Mouse (Mus musculus) right cerebral cortex, adult 2 months (tissue): ENCODE data around the gene Cd47.
A peak's percentile ranks its signal among the peaks of the same experiment; 100 is the strongest.

Source experiments
- DNase-seq, 2 experiments: peaks; one replicate each; pipeline ENCODE4 v3.0.0; 2021 to 2022; ENCODE audit warnings: low spot score in 2 of 2

The Cd47 gene

DNA sequence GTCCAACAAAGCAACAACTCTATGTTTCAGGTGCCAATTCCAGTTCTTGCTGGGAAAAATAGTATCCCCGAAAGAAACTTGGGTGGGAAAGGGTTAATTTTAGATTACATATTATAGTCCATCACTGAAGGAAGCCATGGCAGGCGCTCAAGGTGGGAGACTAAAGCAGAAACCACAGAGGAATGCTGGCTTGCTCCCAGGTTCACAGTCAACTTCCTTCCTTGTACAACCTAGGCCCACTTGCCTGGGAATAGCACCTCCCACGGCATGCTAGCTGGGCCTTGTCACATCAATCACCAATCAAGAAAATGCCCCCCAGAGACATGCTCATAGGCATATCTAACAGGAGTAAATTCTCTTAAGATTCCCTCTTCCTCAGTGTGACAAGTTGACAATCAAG lies 32.0 kb downstream of the Cd47 start:
- no peak for DNase-seq

DNA sequence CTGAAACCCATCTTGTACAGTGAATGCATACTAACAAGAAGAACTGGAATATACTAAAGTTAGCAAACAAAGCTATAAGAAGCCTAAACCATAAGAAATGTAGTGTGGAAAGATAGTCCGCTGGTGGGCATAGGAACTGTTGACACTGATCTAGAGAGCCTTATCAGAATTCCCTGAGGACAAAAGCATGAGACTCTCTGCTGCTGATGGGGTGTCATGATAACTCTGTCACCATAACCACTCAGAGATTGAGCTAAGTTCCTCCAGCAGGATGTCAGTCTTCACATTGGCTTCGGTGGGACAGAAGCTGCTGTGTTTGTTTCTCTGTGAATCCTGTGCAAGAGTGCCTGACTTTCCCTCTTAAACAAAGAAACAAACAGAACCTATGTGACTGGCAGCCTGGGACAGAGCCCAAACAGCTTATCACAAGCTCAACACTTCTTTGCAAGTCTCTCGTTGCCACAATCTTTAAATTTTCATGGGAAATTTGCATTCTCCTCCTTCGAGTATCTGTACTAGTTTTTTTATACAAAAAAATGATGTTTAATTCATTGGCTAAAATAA lies 33.9 kb downstream of the Cd47 start:
- DNase-seq = no peak

DNA sequence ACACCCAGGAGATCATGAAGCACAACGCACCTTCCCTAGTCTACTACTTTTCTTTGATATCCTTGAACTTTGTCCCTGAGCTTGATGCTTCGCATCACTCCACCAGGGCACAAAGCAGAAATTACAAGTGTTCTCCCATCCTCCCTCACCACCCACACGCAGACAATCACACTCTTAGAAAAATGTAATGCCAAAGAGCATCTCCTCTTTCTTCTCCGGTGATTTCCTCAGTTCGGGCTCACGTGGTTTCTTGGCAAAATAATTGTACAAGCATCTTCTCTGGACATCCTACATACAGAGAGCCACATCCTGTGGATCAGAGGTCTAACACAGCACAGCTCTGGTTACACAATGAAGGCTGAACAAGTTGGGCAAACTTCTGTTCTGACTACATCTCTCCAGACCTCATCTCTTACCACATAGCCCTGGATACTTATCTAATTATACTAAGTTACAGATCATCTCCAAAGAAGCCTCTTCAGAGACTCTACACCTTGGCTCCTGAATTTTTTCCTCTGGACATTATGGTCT lies 36.4 kb downstream of the Cd47 start:
- no peak for DNase-seq

DNA sequence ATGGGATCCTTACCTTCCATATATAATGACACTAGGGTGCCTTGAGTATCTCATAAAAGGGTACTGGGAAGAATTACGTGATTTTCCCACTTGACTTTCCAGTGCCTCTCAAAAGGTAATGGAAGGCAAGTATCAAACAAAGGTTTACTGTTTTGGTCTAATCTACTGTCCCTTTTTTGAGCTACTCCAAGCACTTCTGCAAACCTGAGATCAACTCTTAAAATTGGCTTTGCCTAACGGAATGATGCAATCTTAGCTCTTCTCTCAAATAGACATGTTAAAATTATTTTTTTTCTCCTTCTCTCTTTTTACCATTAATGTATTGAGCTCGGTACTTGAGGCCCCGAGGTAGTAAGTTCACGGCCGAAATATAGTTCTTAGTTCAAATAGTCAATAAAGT lies 38.6 kb downstream of the Cd47 start:
- no peak for DNase-seq

DNA sequence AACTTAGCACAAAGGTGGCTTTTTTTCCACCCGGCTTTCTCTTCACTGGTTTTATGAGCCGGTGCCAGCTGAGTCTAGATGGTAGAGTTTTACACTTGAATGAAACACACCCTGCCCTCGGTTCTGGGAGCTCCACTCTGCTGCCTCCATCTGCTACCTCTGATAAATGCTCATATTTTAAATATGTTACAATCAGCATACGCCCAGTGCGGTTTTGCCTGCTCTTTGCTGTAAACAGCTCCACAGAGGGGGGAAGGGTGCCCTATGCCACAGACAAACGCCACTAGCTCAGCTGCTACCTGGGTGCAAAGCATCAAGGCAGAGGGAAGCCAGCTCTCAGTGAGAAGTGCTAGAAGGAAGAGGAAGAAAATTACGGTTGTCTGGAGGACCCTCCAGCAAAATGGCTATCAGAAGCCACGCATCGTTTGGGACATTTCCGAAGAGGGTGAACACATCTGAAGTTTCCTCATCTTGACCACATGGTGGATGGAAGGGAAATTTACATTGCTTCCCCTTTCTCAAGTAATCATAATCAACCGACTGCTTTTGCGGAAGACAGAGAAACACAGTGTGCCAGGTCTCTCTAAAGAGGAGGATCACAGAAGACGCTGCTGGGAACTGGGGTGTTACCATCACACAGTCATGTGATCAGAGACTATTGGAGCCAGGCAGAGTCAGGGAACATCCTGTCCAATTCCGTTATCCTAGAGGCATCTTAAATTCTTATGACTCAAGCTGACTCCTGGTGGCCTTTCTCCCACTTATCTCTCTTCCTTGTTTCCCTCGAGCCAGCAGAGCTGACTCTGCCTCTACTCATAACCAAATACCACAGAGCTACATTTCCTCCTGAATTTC lies 39.6 kb downstream of the Cd47 start:
- peak in 1 of 2 experiments; percentile 6 for DNase-seq

DNA sequence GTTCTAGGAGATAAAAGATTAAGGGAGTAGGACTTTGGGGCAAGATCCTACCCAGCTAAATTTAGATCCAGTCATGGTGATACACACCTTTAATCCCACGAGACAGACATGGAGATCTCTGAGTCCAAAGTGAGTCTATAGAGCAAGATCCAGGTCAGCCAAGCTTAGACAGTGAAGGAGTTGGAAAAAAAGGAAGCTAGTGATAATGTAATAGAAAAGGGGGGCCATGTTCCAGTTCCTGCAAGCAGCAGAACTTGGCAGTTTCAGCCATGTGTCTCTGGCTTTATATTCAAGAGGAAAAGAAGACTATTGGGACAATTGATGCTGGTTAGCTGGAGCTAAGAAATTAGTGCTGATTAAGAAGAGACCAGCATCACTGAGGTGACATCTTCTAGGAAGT lies 43.4 kb downstream of the Cd47 start:
- no peak for DNase-seq

DNA sequence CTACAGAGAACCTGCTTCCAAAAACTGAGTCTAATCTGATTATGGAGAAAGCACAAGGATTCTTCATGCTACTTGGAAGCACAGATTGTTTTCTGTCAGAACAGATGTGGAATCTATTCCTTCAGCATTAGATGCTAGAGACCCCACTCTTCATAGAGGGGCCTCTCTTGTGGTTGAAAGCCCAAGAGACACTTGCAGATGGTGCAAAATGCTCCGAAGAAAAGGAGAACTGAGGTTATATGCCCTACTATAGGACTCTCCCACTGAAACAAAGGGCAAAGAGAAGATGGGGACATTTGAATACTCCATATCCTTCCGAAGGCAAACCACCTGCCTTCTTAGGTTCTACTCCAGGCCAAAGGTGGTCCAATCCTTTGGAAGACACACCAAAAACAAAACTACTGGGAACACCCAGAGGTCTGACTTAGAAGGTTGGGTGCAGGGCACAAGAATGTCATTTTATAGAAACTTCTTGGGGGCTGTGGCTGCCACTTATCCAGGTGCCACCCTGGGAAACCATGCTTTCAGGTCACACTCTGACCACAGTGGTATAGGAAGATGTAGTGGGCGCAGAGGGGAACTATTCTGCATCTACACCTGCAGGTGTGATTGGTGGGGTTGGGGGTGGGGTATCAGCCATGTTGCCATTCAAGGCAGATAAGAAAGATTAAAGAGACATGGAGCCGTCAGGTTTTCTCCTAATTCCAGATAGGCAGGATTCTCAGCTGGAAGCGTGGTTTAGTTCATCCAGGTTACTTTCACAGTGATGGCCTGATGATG lies 47.1 kb downstream of the Cd47 start:
- DNase-seq = no peak

DNA sequence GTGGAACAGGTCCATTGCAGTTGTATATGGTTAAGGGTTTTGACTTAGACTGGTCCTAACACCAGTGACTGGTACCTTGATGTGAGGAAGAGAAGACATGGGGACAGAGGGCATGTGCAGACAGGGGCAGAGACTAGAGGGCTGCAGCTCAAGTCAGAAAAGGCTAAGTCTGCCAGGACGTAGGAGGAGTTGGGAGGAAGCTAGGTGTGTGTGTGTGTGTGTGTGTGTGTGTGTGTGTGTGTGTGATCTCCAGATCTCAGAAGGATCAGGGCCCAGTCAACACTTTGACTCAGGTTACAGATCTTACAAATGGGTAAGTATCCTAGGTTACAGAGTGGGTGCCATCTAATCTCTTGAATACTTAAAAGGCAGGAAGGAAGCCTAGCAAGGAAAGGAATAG lies 48.3 kb downstream of the Cd47 start:
- no peak for DNase-seq

DNA sequence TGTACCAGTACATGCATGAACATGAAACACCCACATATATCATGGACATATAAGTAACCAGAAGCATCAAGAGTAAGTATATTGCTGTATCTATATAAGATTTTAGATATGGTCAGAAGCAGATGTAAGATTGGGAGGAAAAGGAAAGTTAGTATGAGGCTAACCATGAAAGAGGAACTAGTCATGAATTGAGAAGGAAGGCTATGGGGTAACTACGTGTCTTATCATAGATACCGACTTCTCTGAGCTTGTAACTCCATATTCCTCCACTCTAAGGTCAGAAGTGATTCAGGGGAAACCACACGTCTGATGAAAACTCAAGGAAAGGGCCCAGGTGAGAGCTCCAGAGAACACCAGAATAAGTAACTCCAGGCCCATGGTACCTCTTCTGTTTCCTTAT lies 52.6 kb downstream of the Cd47 start:
- DNase-seq = no peak

DNA sequence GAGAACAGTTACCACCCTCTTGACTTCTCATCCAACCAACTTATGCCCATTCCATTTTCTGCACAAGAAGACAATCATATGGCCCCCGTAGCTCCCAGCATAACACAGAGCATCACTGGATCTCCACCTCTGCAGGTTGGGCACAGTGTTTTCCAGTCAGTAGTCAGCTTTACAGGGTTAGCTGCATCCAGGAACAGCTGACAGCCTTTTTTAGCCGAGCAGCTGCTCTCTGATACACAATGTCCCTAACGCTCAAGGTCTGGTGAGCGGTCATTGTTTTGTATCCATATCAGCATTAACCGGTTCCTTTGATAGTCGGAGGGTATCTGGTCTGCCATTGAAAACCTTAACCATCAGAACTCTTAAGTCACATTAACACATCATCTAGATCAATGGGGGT lies 53.3 kb downstream of the Cd47 start:
- DNase-seq = no peak

DNA sequence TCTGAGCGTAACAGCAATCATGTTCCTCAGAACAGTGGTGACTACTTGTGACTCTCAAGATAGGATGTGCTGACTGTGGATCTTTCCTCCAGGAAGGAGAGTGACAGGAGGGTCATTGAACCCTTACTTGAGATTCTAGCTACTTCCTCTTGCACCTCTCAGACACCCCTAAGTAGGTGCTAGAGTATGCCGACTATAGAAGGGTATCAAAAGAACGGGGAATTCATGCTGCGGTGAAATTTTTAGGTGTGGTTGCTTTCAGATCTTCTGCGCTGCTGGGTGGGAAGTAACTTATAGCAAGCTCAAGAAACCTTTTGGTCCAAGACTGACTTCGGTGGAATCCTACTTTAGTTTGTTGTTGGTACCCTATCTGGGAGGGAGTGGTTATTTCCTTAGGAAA lies 53.9 kb downstream of the Cd47 start:
- DNase-seq = no peak

DNA sequence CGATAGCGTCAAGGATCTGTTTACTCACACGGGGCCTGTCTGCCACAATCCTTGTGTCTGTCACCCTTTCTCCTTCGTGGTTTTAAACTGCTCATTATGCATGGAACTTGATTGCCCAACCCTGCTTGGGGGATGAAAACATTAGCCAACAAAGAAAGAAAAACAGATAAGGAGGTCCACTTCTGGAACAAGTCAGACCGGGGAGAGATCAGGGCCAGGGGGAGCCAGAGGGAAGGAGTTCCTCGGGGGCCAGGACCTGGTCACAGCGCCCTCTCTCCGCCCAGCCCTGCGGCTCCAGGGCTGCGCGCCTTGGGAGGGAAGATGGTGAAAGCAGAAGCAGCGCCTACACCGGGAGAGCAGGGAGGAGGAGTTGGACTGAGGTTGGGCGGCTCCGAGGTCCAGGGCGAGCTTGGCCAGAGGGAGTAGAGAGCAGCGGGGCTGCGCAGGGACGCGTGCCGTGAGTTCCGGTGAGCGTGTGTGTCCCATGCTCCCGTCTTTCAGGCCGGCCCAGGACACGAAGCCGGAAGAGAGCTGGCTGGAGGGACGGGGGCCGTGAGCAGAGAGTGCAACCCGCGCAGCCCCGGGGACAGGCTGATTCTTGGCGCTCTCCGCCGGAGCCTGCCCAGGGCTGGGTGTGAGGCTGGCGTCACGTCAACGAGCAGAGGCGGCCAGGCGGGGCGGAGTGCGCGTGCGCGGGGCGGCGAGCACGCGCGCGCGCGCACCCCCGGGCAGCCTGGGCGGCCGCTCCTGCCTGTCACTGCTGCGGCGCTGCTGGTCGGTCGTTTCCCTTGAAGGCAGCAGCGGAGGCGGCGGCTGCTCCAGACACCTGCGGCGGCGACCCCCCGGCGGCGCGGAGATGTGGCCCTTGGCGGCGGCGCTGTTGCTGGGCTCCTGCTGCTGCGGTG lies 54.9 kb downstream of the Cd47 start:
- peak; percentile 87 to 88 for DNase-seq

DNA sequence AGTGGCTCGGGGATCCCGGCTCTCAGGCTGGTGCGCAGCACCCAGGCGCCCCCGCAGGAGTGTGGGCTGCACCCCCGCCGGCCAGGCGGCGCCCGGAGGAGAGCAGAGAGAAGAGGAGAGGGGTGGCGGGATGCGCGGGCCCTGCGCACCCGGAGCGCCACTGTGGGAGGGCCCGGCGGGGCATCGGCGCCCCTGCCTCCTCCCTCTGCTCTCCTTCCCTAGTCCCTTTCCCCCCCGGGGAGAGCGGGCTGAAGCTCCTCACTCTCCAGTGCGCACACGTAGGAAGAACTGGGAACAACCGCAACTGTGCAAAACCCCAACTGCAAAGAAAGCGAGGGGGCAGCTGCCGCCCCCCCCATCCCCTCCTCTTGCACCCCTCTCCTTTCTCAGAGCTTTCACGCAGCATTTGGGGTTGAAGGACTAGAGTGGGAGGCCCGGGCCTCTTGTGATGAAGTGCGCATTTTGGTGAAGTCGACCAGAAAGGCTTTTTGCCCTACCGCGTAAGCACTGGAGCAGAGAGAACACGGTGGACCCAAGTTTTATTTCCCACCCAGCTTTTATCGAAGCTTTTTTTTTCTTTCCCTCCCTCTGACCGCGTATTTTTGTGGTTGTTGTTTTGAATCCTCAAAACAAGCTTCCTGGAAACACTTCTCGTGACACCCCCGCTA lies 55.6 kb downstream of the Cd47 start:
- no peak for DNase-seq

DNA sequence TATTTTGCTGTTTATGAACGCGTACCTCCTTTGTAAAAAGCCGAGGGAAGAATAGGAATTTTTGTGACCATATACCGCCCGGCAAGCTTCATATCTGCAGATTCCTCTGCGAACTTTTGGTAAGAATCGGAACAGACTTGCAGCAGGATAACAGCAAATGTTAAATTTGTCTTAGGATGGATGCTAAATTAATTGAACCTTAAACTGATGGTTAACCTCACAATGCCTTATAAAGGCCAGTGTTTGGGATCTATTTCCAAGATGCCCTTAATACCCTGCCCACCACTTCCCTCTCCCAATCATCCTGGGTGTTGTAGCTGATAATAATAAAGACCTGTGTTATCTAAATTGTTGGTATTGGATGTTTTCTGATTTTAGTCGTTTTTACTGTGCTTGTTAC lies 56.3 kb downstream of the Cd47 start:
- DNase-seq = no peak

DNA sequence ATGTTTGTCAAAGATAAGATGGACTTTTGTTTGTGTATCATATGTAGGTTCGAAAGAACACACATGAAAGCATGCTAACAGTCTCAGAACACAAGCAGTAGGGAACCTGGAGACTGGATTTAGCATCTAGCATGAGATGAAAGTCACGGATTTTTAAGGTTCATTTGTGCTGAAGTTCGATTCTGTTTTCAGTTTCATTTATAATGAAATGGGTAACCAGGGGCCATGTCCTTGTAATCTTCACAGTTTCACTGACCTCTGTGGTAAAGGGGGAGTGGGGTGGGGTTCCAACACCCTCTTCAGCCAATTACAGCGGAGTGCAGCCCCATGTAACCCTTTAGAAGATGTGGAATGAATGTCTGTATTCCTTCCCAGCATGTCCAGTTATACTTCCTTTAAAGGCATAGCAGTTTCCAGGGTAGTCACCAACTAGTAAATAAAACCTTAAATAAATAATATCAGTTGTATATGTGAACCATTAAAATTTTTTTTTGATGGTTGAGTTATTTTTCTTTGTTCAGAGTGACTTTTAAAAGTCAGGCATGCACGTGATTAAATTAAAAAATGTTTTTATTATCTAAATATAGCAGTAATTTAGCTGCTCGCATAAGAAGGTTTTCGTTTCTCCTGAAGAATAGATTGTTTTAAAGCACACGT lies 57.3 kb downstream of the Cd47 start:
- no peak for DNase-seq

DNA sequence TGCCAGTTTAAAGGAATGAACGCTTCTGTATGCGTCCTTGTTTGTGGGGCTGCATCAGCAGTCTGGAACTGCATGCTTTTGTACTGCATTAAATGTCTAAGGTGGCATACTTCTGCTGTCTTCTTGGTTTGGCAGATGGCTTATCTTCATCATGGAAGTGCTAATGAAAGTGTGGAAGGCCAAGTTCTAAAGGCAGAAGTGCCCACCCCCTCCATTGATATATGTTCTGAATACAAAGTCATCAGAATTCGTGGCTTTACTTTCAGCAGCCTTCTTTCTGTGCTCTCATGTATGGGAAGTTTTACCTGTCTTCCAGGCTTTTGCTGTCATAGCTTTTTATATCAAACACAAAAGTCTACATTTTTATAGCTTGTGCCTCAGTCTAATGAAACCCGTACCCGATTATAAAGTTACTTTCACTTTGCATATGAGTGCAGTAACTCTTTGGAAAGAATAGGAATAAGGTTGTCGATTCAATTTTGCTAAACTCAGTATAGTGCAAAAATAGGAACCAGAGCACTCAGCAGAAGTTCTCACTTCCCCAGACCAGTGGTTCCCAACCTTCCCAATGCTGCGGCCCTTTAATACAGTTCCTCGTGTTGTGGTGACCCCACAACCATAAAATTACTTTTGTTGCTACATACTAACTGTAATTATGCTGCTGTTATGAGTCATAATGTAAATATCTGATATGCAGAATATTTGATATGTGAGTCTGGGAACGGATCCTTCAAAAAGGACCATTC lies 58.0 kb downstream of the Cd47 start:
- DNase-seq = no peak

DNA sequence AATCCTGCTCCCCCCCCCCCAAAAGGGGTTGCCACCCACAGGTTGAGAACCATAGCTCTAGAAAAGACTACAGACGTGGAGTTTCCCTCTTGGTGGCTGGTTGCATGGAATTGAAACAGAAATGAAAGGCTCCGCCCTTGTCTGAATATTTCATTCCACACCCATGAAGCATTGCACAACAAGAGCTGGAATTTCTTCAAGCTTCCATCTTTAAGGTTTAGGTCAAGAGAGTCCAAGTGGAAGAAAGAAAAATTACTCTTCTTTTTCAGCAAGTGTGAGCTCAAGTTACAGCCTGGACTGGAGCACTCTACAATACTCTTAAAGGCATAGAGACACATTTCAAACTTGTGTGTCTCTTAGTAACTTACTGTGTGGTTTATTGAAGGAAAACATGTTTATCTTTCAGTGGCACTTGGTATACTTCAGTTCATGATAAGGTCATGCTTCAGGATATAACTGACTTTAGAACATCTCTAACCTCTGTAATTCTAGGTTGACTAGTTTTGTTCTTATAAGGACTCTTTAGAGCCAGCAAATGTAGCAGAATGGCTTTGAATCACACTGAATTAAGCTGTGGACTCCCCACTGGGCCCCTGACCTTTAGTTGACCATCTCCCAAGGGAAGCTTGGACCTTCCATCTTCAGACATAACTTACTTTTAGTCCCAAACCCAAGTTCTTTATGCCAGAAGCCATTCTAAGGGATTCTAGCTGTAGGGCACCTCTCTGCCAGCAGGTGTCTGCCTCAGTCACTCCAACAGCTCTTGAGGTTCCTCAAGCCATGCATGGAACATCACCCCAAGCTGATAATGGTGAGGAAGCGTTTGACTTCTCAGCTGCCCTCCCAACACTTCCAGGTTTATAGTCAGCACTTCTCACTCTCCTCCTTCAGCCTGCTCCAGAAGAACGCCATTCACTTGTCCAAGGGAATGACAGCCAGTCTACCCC lies 58.8 kb downstream of the Cd47 start:
- no peak for DNase-seq

DNA sequence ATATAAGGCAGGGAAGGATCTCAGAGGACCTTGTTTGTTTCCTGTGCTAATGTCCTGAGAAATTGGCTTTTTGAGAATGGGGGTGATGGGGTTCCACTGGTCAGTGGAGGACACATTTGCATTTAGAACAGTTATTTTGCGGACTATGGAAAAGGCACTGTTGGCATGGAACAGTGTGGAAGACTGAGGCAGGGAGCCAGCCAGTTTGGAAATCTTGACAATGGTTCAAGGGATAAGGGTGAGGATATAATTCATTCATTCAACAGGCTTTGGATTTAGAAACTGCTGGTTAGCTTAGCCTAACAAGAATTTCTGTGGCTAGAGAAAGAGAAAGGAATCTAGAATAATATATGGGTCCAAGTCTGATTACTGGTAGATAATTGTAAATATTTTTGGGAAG lies 61.7 kb downstream of the Cd47 start:
- no peak for DNase-seq

DNA sequence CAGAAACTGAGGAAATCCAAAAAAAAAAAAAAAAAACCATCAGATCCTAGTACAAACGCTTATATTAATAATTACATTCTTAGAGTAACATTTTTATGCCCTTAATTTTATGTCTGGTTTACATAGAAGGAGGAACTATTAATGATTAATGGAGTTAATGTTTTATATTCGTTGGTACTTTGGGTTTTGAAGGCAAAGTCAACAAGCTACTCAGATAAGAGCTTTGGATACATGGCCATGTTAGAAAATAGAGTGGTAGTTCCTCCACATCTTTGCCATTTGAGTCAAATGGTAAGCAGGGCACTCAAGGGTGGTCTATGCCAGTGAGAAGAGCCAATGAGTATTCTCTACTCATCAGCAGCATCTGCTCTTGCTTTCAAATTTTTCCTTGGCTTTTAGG lies 66.3 kb downstream of the Cd47 start:
- no peak for DNase-seq
